In genomic region chr2:84623428-84624119, GRCm38 (mm10) we compare ENCODE assay signal across 20 mouse cellular contexts. TPM values are rescaled to one million over a fixed set of nuclear protein-coding genes. Genes with fewer than 3 reads are reported as not detected.
A peak's percentile ranks its signal among the peaks of the same experiment; 100 is the strongest.
DNase-seq lines count a peak whose midpoint lies in the region; ATAC-seq and TF ChIP-seq lines count a peak whose summit lies in the region.
"Had no signal": no experiment of that assay in that cellular context is flagged by ENCODE, and none has a peak within 500 bp of the region (broad histone marks: within the 10 kb centered on the region; RNA-seq: fewer than 3 reads in every experiment).

No protein-coding gene starts in this region.

- WGBS in heart, postnatal 0 days, result 64% methylated on average over 3 of the region's 3 CpGs
- 80% methylated on average over 3 of the region's 3 CpGs for WGBS in lung, embryonic 15.5 days
- WGBS in small intestine, adult 2 months, result 51% methylated on average over 3 of the region's 3 CpGs

- no peak overlapping the region for H3K4me2 ChIP-seq in heart, postnatal 0 days (ENCODE audit: low read depth, low read length)
- H3K4me2 ChIP-seq in lung, embryonic 15.5 days, result no peak overlapping the region; the same call in 1 of the 2 replicates
- H3K4me2 ChIP-seq: embryonic facial prominence, embryonic 12.5 days; neural tube, embryonic 15.5 days had no signal

- H3K4me1 ChIP-seq in heart, postnatal 0 days (ENCODE audit: control insufficient read depth, insufficient read depth), result peaks cover 46% of the 10 kb centered on the region
- peaks cover 38% of the 10 kb centered on the region for H3K4me1 ChIP-seq in lung, embryonic 15.5 days
- peaks cover 22% of the 10 kb centered on the region for H3K4me1 ChIP-seq in brown adipose tissue, adult 24 weeks (ENCODE audit: control insufficient read depth, insufficient read depth, insufficient read length, low read length)
- H3K4me1 ChIP-seq in small intestine, adult 2 months (ENCODE audit: control insufficient read depth, insufficient read depth, insufficient read length, low read length), result peaks cover 44% of the 10 kb centered on the region
- H3K4me1 ChIP-seq: embryonic facial prominence, embryonic 12.5 days had no signal

- no peak for ATAC-seq in heart, postnatal 0 days (ENCODE audit: insufficient read depth, low read depth)
- no peak for ATAC-seq in lung, embryonic 15.5 days (ENCODE audit: borderline replicate concordance, extremely low read depth, low FRiP score, low TSS enrichment)
- ATAC-seq: CD4-positive, CD25-positive, alpha-beta regulatory T cell, adult 4 months; inflammation-experienced regulatory T-cells, adult 6 months; Patski had no signal

- H3K4me3 ChIP-seq in heart, postnatal 0 days (ENCODE audit: low read depth, low read length), result no peak overlapping the region
- no peak overlapping the region for H3K4me3 ChIP-seq in lung, embryonic 15.5 days
- no peak overlapping the region for H3K4me3 ChIP-seq in brown adipose tissue, adult 24 weeks (ENCODE audit: insufficient read depth, low read depth, low read length)
- H3K4me3 ChIP-seq in small intestine, adult 2 months (ENCODE audit: low read depth, low read length), result no peak overlapping the region
- H3K4me3 ChIP-seq: embryonic facial prominence, embryonic 12.5 days; forebrain, embryonic 10.5 days; neural tube, embryonic 15.5 days had no signal

- TF ChIP-seq CTCF in heart, postnatal 0 days (IDR thresholded peaks at IDR 0.05; ENCODE audit: low read depth), result no peak
- no peak for TF ChIP-seq CTCF in small intestine, adult 2 months (IDR thresholded peaks at IDR 0.05; ENCODE audit: extremely low read depth, insufficient read length, insufficient replicate concordance, low read depth, low read length)

- H3K9me3 ChIP-seq in heart, postnatal 0 days (replicated peaks; ENCODE audit: control insufficient read depth, low read length), result no peaks in the 10 kb centered on the region
- H3K9me3 ChIP-seq in lung, embryonic 15.5 days, result no peaks in the 10 kb centered on the region
- H3K9me3 ChIP-seq: embryonic facial prominence, embryonic 12.5 days; forebrain, embryonic 10.5 days; neural tube, embryonic 15.5 days had no signal

- peaks cover 48% of the 10 kb centered on the region for H3K36me3 ChIP-seq in heart, postnatal 0 days (replicated peaks; ENCODE audit: control insufficient read depth, insufficient read depth, low read length)
- H3K36me3 ChIP-seq in lung, embryonic 15.5 days, result peaks cover 30% of the 10 kb centered on the region
- peaks cover 28% of the 10 kb centered on the region for H3K36me3 ChIP-seq in small intestine, adult 2 months (ENCODE audit: control insufficient read depth, insufficient read depth, low read length)

- intact Hi-C loops in heart, postnatal 36 days (cut with DNase I), result no loop called here

- TF ChIP-seq EP300 in heart, postnatal 0 days (IDR thresholded peaks at IDR 0.05; ENCODE audit: low read depth), result no peak

- TF ChIP-seq POLR2A in small intestine, adult 2 months (IDR thresholded peaks at IDR 0.05; ENCODE audit: low read depth, low read length), result no peak

- H3K27ac ChIP-seq in heart, postnatal 0 days (ENCODE audit: low read depth), result peak overlapping the region; percentile 39; the same call in 1 of the 2 replicates
- H3K27ac ChIP-seq in lung, embryonic 15.5 days, result peak overlapping the region; percentile 42; the same call in 1 of the 2 replicates
- peak overlapping the region; percentile 88 for H3K27ac ChIP-seq in brown adipose tissue, adult 24 weeks (replicated peaks; ENCODE audit: low read depth, low read length)
- peak overlapping the region; percentile 55 for H3K27ac ChIP-seq in small intestine, adult 2 months (ENCODE audit: insufficient read depth, low read depth, low read length)
- H3K27ac ChIP-seq: embryonic facial prominence, embryonic 12.5 days; forebrain, embryonic 10.5 days; neural tube, embryonic 15.5 days had no signal

- DNase-seq in heart, postnatal 0 days (ENCODE audit: low spot score), result no peak
- DNase-seq in heart, postnatal 36 days, result no peak
- no peak for DNase-seq in lung, postnatal 14 days
- DNase-seq in frontal cortex, postnatal 36 days (ENCODE audit: low spot score in 2 of 2), result no peak
- no peak for DNase-seq in urinary bladder, postnatal 36 days (ENCODE audit: low spot score in 2 of 2)
- DNase-seq: cerebellum, postnatal 14 days; layer of hippocampus, adult 9-11 months; lung, adult 2 months; thymus, postnatal 36 days had no signal

- H3K9ac ChIP-seq in heart, postnatal 0 days (replicated peaks; ENCODE audit: low read depth, low read length), result no peak overlapping the region
- no peak overlapping the region for H3K9ac ChIP-seq in lung, embryonic 15.5 days
- H3K9ac ChIP-seq: embryonic facial prominence, embryonic 12.5 days; neural tube, embryonic 15.5 days had no signal

- no peaks in the 10 kb centered on the region for H3K27me3 ChIP-seq in heart, postnatal 0 days (ENCODE audit: control insufficient read depth, insufficient read depth, low read length)
- H3K27me3 ChIP-seq in lung, embryonic 15.5 days, result no peaks in the 10 kb centered on the region
- H3K27me3 ChIP-seq in small intestine, adult 2 months (ENCODE audit: control insufficient read depth, insufficient read depth, low read length), result no peaks in the 10 kb centered on the region
- H3K27me3 ChIP-seq: embryonic facial prominence, embryonic 12.5 days; neural tube, embryonic 15.5 days; Patski had no signal

RNA-seq across cellular contexts. Expression of gene Ctnnd1, which starts 27.0 kb away (rescaled TPM):
- total RNA-seq in heart, postnatal 0 days (2014; rRNA removed; ENCODE audit: low replicate concordance), result 121 and 156 TPM in 2 replicates
- polyA plus RNA-seq in heart, postnatal 0 days (2015; fragmentation: Nextera tagmentation; extraction: Ambion mirVana), result 26.5 and 29.8 TPM in 2 replicates
- 10 to 100 TPM; 63.0 to 69.4 TPM for total RNA-seq in heart, postnatal 36 days (2021)
- polyA plus RNA-seq in lung, embryonic 15.5 days (2015; fragmentation: Nextera tagmentation; extraction: Ambion mirVana), result 61.5 and 66.0 TPM in 2 replicates
- 32.5 and 35.3 TPM in 2 replicates for polyA plus RNA-seq in brown adipose tissue, adult 24 weeks (2012; ENCODE audit: insufficient read depth, insufficient read length, missing spikeins)
- polyA plus RNA-seq in small intestine, adult 2 months (2012; rRNA removed), result 29.0 and 80.2 TPM in 2 replicates

RNA-seq across cellular contexts. Expression of gene Btbd18, which starts 35.3 kb away (rescaled TPM):
- not detected in 2 replicates for total RNA-seq in heart, postnatal 0 days (2014; rRNA removed; ENCODE audit: low replicate concordance)
- polyA plus RNA-seq in heart, postnatal 0 days (2015; fragmentation: Nextera tagmentation; extraction: Ambion mirVana), result 0.05 and 0.08 TPM in 2 replicates
- total RNA-seq in heart, postnatal 36 days (2021), result under 1 TPM in 1 of 2 experiments, not detected in 1; 0.08 TPM
- 0.13 and 0.22 TPM in 2 replicates for polyA plus RNA-seq in lung, embryonic 15.5 days (2015; fragmentation: Nextera tagmentation; extraction: Ambion mirVana)
- polyA plus RNA-seq in brown adipose tissue, adult 24 weeks (2012; ENCODE audit: insufficient read depth, insufficient read length, missing spikeins), result not detected in 2 replicates
- polyA plus RNA-seq in small intestine, adult 2 months (2012; rRNA removed), result not detected in 2 replicates
- total RNA-seq: left cerebral cortex, postnatal 36 days had no signal

RNA-seq across cellular contexts. Expression of gene Selenoh, which starts 47.0 kb away (rescaled TPM):
- 240 and 350 TPM in 2 replicates for total RNA-seq in heart, postnatal 0 days (2014; rRNA removed; ENCODE audit: low replicate concordance)
- polyA plus RNA-seq in heart, postnatal 0 days (2015; fragmentation: Nextera tagmentation; extraction: Ambion mirVana), result 137 and 149 TPM in 2 replicates
- 10 to 100 TPM; 26.2 to 29.6 TPM for total RNA-seq in heart, postnatal 36 days (2021)
- 356 and 375 TPM in 2 replicates for polyA plus RNA-seq in lung, embryonic 15.5 days (2015; fragmentation: Nextera tagmentation; extraction: Ambion mirVana)
- 27.5 and 33.4 TPM in 2 replicates for polyA plus RNA-seq in brown adipose tissue, adult 24 weeks (2012; ENCODE audit: insufficient read depth, insufficient read length, missing spikeins)
- polyA plus RNA-seq in small intestine, adult 2 months (2012; rRNA removed), result 42.8 and 47.3 TPM in 2 replicates

RNA-seq across cellular contexts. Expression of gene Gm28635, which starts 54.3 kb away (rescaled TPM):
- not detected in 2 replicates for total RNA-seq in heart, postnatal 0 days (2014; rRNA removed; ENCODE audit: low replicate concordance)
- not detected in 2 replicates for polyA plus RNA-seq in heart, postnatal 0 days (2015; fragmentation: Nextera tagmentation; extraction: Ambion mirVana)
- total RNA-seq in heart, postnatal 36 days (2021), result 1 to 10 TPM; 3.3 to 8.3 TPM
- not detected in 2 replicates for polyA plus RNA-seq in lung, embryonic 15.5 days (2015; fragmentation: Nextera tagmentation; extraction: Ambion mirVana)
- not detected in 2 replicates for polyA plus RNA-seq in brown adipose tissue, adult 24 weeks (2012; ENCODE audit: insufficient read depth, insufficient read length, missing spikeins)
- not detected in 2 replicates for polyA plus RNA-seq in small intestine, adult 2 months (2012; rRNA removed)
- polyA plus RNA-seq: CD4-positive, CD25-positive, alpha-beta regulatory T cell, adult 4 months; embryonic facial prominence, embryonic 12.5 days; forebrain, embryonic 10.5 days; heart, embryonic 14.5 days; inflammation-experienced regulatory T-cells, adult 6 months; lung, adult 2 months; neural tube, embryonic 15.5 days; Patski had no signal

RNA-seq across cellular contexts. Expression of gene Med19, which starts 54.6 kb away (rescaled TPM):
- total RNA-seq in heart, postnatal 0 days (2014; rRNA removed; ENCODE audit: low replicate concordance), result 8.1 and 41.5 TPM in 2 replicates
- 15.9 and 17.0 TPM in 2 replicates for polyA plus RNA-seq in heart, postnatal 0 days (2015; fragmentation: Nextera tagmentation; extraction: Ambion mirVana)
- total RNA-seq in heart, postnatal 36 days (2021), result 10 to 100 TPM; 11.7 to 12.2 TPM
- 37.1 and 38.0 TPM in 2 replicates for polyA plus RNA-seq in lung, embryonic 15.5 days (2015; fragmentation: Nextera tagmentation; extraction: Ambion mirVana)
- polyA plus RNA-seq in brown adipose tissue, adult 24 weeks (2012; ENCODE audit: insufficient read depth, insufficient read length, missing spikeins), result 11.5 and 13.0 TPM in 2 replicates
- 2.7 and 5.1 TPM in 2 replicates for polyA plus RNA-seq in small intestine, adult 2 months (2012; rRNA removed)
